Mouse (Mus musculus): ENCODE data around the gene Sfrp4. TPM values are rescaled to one million over a fixed set of nuclear protein-coding genes. Genes with fewer than 3 reads are reported as not detected.
"Not testable (repeated sequence)": the region's sequence is repeated elsewhere in the genome, so short reads cannot be mapped to it uniquely, and the experiment has no call there.

Gene Sfrp4
- 0.60 TPM in 1 of 2 replicates, not detected in the other for polyA plus RNA-seq (2012; rRNA removed)

DNA sequence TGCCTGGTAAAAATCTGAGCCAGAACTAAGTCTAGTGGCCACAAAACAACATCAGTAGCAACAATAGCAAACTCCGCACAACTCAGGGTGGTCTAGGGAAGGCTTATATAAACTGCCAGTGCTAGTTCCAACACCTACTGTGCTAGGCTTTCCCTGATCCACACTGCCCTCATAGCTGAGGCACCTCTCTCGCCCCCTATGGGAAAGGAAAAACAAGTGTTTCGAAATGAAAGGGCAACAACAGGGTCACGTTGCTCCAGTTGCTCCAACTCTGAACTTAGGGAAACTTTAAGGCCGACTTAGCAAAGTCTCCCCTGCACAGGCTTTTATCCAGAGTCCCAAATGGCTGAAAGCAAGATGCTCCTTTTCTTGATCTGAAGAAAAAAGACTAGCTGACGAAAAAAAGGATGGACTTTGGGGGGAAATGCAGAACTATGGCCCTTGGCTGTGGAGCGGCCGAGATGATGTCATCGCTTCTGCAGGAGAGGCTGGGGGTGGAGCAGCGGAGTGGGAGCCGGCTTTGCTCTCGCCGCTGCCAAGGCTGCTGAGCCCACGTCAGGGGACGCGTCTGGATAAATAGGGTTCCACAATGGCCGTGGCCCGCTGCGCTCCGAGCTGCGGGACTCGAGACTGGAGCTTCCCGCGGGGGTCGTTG lies at the start of gene Sfrp4:
Gene Sfrp4 (plus strand): TSS at position 532 of the 655 bp plus-strand sequence.
- Histone ChIP-seq H3K36me3 (ENCODE audit: control insufficient read depth, insufficient read depth, low read length) (no peaks in the 10 kb centered on the region), H3K4me3 (ENCODE audit: control insufficient read depth, low read depth, low read length) (peak within 1 kb of the TSS; percentile 1; the same call in 1 of the 2 replicates), H3K27ac (ENCODE audit: control insufficient read depth, insufficient read depth, low read depth, low read length) (no peak within 1 kb of the TSS), H3K27me3 (ENCODE audit: control insufficient read depth, insufficient read depth, low read length) (no peaks in the 10 kb centered on the region), H3K4me1 (ENCODE audit: control insufficient read depth, insufficient read depth, low read length) (peaks cover 10% of the 10 kb centered on the region)
- no peak for TF ChIP-seq POLR2A (IDR thresholded peaks at IDR 0.05; ENCODE audit: control insufficient read depth, low read depth, low read length)
- no peak for TF ChIP-seq CTCF (IDR thresholded peaks at IDR 0.05; ENCODE audit: control insufficient read depth, insufficient read depth, insufficient replicate concordance, low read depth, low read length)

DNA sequence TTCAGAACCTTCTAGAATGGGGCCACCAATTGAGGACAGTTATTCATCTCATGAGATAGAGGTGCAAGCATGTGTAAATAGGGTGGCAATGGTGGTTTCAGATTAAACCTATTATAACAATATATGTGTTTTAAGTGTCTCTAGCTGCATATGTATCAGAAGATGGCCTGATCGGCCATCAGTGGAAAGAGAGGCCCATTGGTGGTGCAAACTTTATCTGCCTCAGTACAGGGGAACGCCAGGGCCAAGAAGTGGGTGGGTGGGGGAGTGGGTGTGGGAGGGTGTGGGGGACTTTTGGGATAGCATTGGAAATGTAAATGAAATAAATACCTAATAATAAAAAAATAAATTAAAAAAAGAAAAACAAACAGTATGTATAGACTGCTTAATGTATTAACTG lies 48.2 kb upstream of the Sfrp4 start:
- H3K4me1 ChIP-seq (ENCODE audit: control insufficient read depth, insufficient read depth, low read length); H3K36me3 ChIP-seq (ENCODE audit: control insufficient read depth, insufficient read depth, low read length): not testable (repeated sequence)

GRCm38 (mm10) chr13:19575947-19576346 lies 47.0 kb upstream of the Sfrp4 start:
- TF ChIP-seq CTCF (IDR thresholded peaks at IDR 0.05; ENCODE audit: control insufficient read depth, insufficient read depth, insufficient replicate concordance, low read depth, low read length) (no peak), POLR2A (IDR thresholded peaks at IDR 0.05; ENCODE audit: control insufficient read depth, low read depth, low read length) (no peak)
- no peaks in the 10 kb centered on the region for H3K36me3 ChIP-seq (ENCODE audit: control insufficient read depth, insufficient read depth, low read length)

More for the DNA sequence above, 48.2 kb upstream of the Sfrp4 start:
- H3K27ac ChIP-seq (ENCODE audit: control insufficient read depth, insufficient read depth, low read depth, low read length); H3K4me3 ChIP-seq (ENCODE audit: control insufficient read depth, low read depth, low read length); H3K27me3 ChIP-seq (ENCODE audit: control insufficient read depth, insufficient read depth, low read length): not testable (repeated sequence)

GRCm38 (mm10) chr13:19590996-19591759 lies 31.7 kb upstream of the Sfrp4 start:
- Histone ChIP-seq H3K27ac (ENCODE audit: control insufficient read depth, insufficient read depth, low read depth, low read length) (no peak overlapping the region), H3K4me1 (ENCODE audit: control insufficient read depth, insufficient read depth, low read length) (no peaks in the 10 kb centered on the region), H3K36me3 (ENCODE audit: control insufficient read depth, insufficient read depth, low read length) (no peaks in the 10 kb centered on the region), H3K27me3 (ENCODE audit: control insufficient read depth, insufficient read depth, low read length) (no peaks in the 10 kb centered on the region), H3K4me3 (ENCODE audit: control insufficient read depth, low read depth, low read length) (no peak overlapping the region)
- TF ChIP-seq CTCF (IDR thresholded peaks at IDR 0.05; ENCODE audit: control insufficient read depth, insufficient read depth, insufficient replicate concordance, low read depth, low read length), result no peak
- TF ChIP-seq POLR2A (IDR thresholded peaks at IDR 0.05; ENCODE audit: control insufficient read depth, low read depth, low read length), result no peak

More at GRCm38 (mm10) chr13:19575947-19576346, 47.0 kb upstream of the Sfrp4 start:
- Histone ChIP-seq H3K27ac (ENCODE audit: control insufficient read depth, insufficient read depth, low read depth, low read length) (no peak overlapping the region), H3K4me1 (ENCODE audit: control insufficient read depth, insufficient read depth, low read length) (no peaks in the 10 kb centered on the region), H3K27me3 (ENCODE audit: control insufficient read depth, insufficient read depth, low read length) (no peaks in the 10 kb centered on the region), H3K4me3 (ENCODE audit: control insufficient read depth, low read depth, low read length) (no peak overlapping the region)

DNA sequence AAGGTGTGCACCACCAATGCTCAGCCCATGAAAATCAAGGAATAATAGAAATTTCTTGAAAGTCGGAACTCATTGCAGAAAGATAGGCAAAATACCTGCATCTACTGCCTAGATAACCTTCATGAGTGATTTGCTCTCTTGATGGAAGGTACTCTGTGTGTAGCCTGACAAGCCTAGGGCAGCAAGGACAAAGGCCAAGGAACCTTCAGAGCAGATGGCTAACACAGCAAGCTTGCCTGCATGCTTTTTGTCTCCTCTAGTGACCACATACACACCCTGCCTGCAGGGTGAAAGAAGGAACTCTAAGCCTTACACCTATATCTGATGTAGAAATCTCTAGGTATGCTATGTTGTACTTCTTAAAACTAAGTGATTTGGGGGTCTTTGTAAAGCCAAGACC lies 27.8 kb upstream of the Sfrp4 start:
- Histone ChIP-seq H3K27me3 (ENCODE audit: control insufficient read depth, insufficient read depth, low read length) (no peaks in the 10 kb centered on the region), H3K36me3 (ENCODE audit: control insufficient read depth, insufficient read depth, low read length) (no peaks in the 10 kb centered on the region), H3K4me3 (ENCODE audit: control insufficient read depth, low read depth, low read length) (no peak overlapping the region), H3K4me1 (ENCODE audit: control insufficient read depth, insufficient read depth, low read length) (no peaks in the 10 kb centered on the region), H3K27ac (ENCODE audit: control insufficient read depth, insufficient read depth, low read depth, low read length) (no peak overlapping the region)
- no peak for TF ChIP-seq CTCF (IDR thresholded peaks at IDR 0.05; ENCODE audit: control insufficient read depth, insufficient read depth, insufficient replicate concordance, low read depth, low read length)

DNA sequence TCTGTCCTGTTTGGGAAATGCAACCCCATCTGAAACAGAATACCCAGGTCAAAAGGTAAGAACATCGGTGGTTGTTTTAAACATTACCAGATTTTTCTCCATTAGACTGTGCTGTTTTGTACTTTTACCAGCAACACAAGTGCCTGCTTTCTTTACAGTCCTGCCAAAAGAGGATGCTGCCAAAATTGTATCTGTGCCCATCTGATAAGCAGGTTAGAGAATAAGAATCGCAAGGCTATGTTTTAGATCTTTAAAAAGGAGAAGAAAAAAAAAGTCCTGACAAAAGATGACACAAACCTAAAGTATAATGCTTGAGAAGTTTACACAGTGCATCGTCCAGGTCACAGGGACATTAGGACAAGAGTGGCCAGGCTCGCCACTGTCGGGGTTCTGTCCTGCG lies 23.7 kb upstream of the Sfrp4 start:
- H3K36me3 ChIP-seq (ENCODE audit: control insufficient read depth, insufficient read depth, low read length), result no peaks in the 10 kb centered on the region
- H3K4me3 ChIP-seq (ENCODE audit: control insufficient read depth, low read depth, low read length), result no peak overlapping the region
- TF ChIP-seq CTCF (IDR thresholded peaks at IDR 0.05; ENCODE audit: control insufficient read depth, insufficient read depth, insufficient replicate concordance, low read depth, low read length) (no peak), POLR2A (IDR thresholded peaks at IDR 0.05; ENCODE audit: control insufficient read depth, low read depth, low read length) (no peak)
- H3K27me3 ChIP-seq (ENCODE audit: control insufficient read depth, insufficient read depth, low read length), result no peaks in the 10 kb centered on the region
- no peaks in the 10 kb centered on the region for H3K4me1 ChIP-seq (ENCODE audit: control insufficient read depth, insufficient read depth, low read length)
- H3K27ac ChIP-seq (ENCODE audit: control insufficient read depth, insufficient read depth, low read depth, low read length), result no peak overlapping the region

DNA sequence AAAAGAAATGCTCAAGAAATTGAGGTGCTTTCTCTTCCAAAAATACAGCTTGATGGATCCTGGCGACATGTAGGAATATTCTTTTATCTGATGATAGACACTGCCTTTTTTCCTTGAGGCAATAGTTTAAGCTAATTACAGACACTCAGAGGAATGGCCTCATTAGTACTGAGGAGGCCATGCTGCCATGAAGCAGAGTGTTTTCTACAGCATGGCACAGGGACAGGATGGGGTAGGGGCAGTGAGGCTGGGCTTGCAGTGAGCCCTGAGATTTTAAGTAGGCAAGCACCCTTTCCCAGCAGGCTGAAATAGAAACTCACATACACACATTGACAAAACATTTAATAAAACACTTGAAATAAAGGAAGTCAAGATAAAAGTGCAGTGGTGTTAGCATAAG lies 20.4 kb upstream of the Sfrp4 start:
- H3K4me3 ChIP-seq (ENCODE audit: control insufficient read depth, low read depth, low read length), result no peak overlapping the region
- H3K36me3 ChIP-seq (ENCODE audit: control insufficient read depth, insufficient read depth, low read length), result no peaks in the 10 kb centered on the region
- no peaks in the 10 kb centered on the region for H3K4me1 ChIP-seq (ENCODE audit: control insufficient read depth, insufficient read depth, low read length)
- TF ChIP-seq POLR2A (IDR thresholded peaks at IDR 0.05; ENCODE audit: control insufficient read depth, low read depth, low read length) (no peak), CTCF (IDR thresholded peaks at IDR 0.05; ENCODE audit: control insufficient read depth, insufficient read depth, insufficient replicate concordance, low read depth, low read length) (no peak)
- no peak overlapping the region for H3K27ac ChIP-seq (ENCODE audit: control insufficient read depth, insufficient read depth, low read depth, low read length)
- no peaks in the 10 kb centered on the region for H3K27me3 ChIP-seq (ENCODE audit: control insufficient read depth, insufficient read depth, low read length)

Measured in testis, adult 2 months (tissue).